Mouse (Mus musculus) CD4-positive naive resting alpha-beta T cell, adult 76 days (primary cell): ENCODE data around the gene Slc35d2. TPM values are rescaled to one million over a fixed set of nuclear protein-coding genes. Genes with fewer than 3 reads are reported as not detected.

ENCODE experiments used
- total RNA-seq: library from RNA; stranded (reverse); gene quantifications from one replicate; pipeline ENCODE4 v1.2.4, GENCODE M21; 2023

The Slc35d2 gene
- total RNA-seq: 14.9 TPM

GRCm38 (mm10) chr13:64128858-64129615 is at the start of gene Slc35d2:
TSS of gene Slc35d2 (minus strand) at chr13:64129368.

DNA sequence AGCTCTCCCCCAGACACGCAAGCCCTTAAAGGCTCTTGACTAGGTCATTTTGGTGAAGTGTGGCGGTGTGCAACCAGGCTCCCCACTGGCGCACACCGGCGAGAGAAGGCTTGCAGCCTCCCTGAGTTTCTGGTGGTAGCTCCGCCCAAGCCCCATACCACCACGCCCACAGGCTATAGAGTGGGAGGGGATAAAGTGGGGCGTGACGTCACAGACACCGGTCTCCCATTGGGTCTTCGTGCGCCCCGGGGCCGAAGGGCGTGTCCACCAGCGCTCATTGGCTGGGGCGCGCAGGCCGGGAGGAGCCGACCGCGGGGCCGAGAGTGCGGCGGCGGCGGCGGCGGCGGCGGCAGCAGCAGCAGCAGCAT is 32.4 kb upstream of the Slc35d2 start, which contains the start of gene Habp4:
TSS of gene Habp4 (plus strand) at position 277 of the 368 bp plus-strand sequence.

GRCm38 (mm10) chr13:64153083-64153682 is 24.0 kb upstream of the Slc35d2 start, which contains the start of gene Zfp367:
TSS of gene Zfp367 (minus strand) at chr13:64153202.

GRCm38 (mm10) chr13:64089130-64089529 is 40.0 kb downstream of the Slc35d2 start, which contains the start of gene Hsd17b3:
TSS of gene Hsd17b3 (minus strand) at chr13:64089230.

Other genes starting within 250 kb of the Slc35d2 start
- gene Hsd17b3, start 40.1 kb downstream of the Slc35d2 start, total RNA-seq: not detected
- gene Zfp367, start 23.8 kb upstream of the Slc35d2 start, total RNA-seq: 6.6 TPM
- gene Habp4, start 32.5 kb upstream of the Slc35d2 start, total RNA-seq: 13.9 TPM
- 18.8 TPM for gene Cdc14b, start 145.9 kb upstream of the Slc35d2 start, total RNA-seq
- gene Aaed1, start 183.3 kb upstream of the Slc35d2 start, total RNA-seq: 46.8 TPM
- gene Ctsl, start 241.5 kb upstream of the Slc35d2 start, total RNA-seq: 30.1 TPM